Mouse (Mus musculus) lung, adult 2 months (tissue): ENCODE measurements around the gene Nudt4. TPM values are rescaled to one million over a fixed set of nuclear protein-coding genes. Genes with fewer than 3 reads are reported as not detected.

Experiments
- DNase-seq: peaks from one replicate; pipeline ENCODE4 v3.0.0; 2022
- H3K4me1 ChIP-seq: fragments of 200-500 bp; 2 replicates; pipeline ENCODE4 v1.6.1; 2011; ENCODE audit warnings: low read length; ENCODE audit not compliant: control insufficient read depth, insufficient read depth
- H3K4me3 ChIP-seq: fragments of 200-500 bp; replicated peaks from 2 replicates; pipeline ENCODE3; 2011; ENCODE audit warnings: low read depth, mild to moderate bottlenecking, control low read depth, low read length; ENCODE audit errors: extremely low read depth
- CTCF ChIP-seq: fragments of 200-500 bp; IDR thresholded peaks from 2 replicates; pipeline ENCODE4 v1.5.1; 2011; ENCODE audit warnings: mild to moderate bottlenecking, low read length, control low read depth; ENCODE audit not compliant: insufficient read depth
- POLR2A ChIP-seq: fragments of 200-500 bp; IDR thresholded peaks from 2 replicates; pipeline ENCODE4 v1.6.1; 2011; ENCODE audit warnings: low read depth, mild to moderate bottlenecking, control low read depth, low read length, borderline replicate concordance; ENCODE audit errors: extremely low read depth
- WGBS: fragments of 180-500 bp; shearing (Covaris S2); methylation state at CpG from one replicate; pipeline ENCODE4 v1.1.7; 2018; 5-methylcytosine and 5-hydroxymethylcytosine counted together
- polyA plus RNA-seq: library from polyadenylated mRNA; depleted of rRNA; stranded (reverse); fragments of >200 nt; gene quantifications from 2 replicates; pipeline ENCODE4 v1.2.3, GENCODE M21; 2012

Nudt4 gene
- polyA plus RNA-seq, 1 experiment = 22.5 TPM

DNA sequence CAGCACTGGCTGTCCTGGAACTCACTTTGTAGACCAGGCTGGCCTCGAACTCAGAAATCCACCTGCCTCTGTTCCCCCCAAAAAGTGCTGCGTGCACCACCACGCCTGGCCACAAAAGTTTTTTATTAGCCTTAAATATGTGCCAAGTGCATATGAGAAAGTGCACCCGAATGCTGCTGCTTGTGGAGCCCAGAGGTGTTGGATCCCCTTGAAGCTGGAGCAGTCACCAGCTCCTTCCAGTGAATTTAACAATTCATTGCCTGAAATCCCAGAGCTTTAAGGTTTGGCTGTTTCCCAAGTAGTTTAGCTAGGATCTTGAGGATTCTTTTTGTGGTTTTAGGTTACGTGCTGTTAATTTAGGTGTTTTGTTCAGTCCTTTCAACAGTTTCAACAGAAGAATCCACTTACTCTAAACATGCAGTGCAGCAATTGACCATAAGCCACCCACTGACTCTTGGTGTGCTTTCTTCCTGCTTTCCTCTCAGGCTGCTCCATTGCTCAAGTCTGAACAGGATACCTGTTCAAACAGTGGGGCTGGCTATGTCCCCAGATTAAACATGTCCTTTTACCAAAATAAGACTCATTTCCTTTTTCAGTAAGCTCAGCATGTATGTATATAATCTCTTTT lies 37.3 kb downstream of the Nudt4 start:
- TF ChIP-seq POLR2A (no peak), CTCF (no peak)
- H3K4me1 ChIP-seq = peaks cover 23% of the 10 kb centered on the region
- H3K4me3 ChIP-seq = no peak overlapping the region
- no peak for DNase-seq
- WGBS = 71% methylated on average over 5 of the region's 5 CpGs

DNA sequence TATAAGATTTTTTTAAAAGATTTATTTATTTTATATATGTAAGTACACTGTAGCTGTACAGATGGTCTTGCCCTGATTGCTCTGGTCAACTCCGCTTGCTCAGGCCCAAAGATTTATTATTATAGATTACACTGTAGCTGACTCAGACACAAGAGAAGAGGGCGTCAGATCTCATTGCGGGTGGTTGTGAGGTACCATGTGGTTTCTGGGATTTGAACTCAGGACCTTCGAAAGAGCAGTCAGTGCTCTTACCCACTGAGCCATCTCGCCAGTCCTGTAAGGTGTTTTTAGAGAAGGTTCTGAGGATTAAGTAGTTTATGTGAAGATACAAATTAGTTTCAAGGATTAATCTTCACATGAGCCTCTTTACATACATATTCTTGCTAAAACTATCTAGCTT lies 38.1 kb downstream of the Nudt4 start:
- Histone ChIP-seq H3K4me1 (peaks cover 20% of the 10 kb centered on the region), H3K4me3 (no peak overlapping the region)
- WGBS = 90% methylated on average over 5 of the region's 5 CpGs
- no peak for DNase-seq
- TF ChIP-seq POLR2A (no peak), CTCF (no peak)

GRCm38 (mm10) chr10:95525037-95525675 lies 38.8 kb downstream of the Nudt4 start:
- TF ChIP-seq POLR2A (no peak), CTCF (no peak)
- WGBS = 41% methylated on average over 6 of the region's 6 CpGs
- peaks cover 17% of the 10 kb centered on the region for H3K4me1 ChIP-seq
- DNase-seq = no peak
- H3K4me3 ChIP-seq = no peak overlapping the region

DNA sequence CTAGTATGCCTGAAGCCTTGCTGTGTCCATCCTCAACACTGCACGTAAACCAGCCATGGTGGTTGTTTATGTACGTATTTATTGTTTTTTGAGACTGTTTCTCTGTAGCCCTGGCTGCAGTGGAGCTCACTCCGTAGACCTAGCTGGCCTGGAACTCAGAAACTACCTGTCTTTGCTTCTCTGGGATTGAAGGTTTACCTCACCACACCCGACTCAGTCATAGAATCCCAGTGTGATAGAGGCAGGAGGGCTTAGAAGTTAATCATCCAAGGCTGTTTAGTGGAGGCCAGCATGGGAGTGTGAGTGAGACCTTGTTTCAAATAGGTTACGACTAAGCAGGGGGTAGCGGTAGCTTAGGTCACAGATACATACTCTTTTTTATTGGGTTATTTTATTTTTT lies 46.3 kb downstream of the Nudt4 start:
- no peak for TF ChIP-seq CTCF
- TF ChIP-seq POLR2A = no peak
- Histone ChIP-seq H3K4me3 (no peak overlapping the region), H3K4me1 (peaks cover 5% of the 10 kb centered on the region)
- no peak for DNase-seq
- WGBS = 86% methylated on average over 6 of the region's 6 CpGs

DNA sequence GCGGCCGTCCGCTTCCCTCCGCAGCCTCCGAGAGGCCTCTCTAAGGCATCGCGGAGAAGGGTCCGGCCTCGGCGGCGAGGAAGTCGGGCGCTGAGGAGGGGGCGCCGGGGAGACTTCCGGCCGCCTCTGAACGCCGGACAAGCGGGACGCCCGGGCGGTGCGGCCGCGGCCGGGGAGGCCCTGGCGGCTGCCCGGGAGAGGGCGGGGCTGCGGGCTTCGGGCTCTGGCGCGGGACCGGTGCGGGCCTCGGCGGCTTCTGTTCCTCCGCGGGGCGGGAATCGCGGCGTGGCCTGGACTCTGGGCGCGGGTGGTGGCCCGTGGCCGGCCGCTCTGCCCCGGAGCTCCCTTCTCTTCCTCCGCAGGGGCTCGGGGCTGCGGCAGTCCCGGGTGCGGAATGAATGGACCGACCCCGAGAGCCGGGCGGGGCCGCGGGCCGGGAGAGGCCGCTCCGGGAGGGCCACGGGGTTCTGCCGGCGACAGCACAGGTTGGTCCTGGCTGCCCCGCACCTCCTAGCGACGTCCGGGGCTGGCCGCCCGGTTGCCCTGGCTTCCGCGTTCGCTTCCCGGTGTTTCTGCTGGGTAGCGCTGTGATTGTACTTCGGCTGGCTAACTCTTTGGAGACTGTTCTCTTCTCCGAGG lies 48.5 kb downstream of the Nudt4 start:
- H3K4me1 ChIP-seq = peaks cover 5% of the 10 kb centered on the region
- H3K4me3 ChIP-seq = peak overlapping the region; percentile 87
- TF ChIP-seq POLR2A (no peak), CTCF (no peak)
- under 1% methylated on average over 79 of the region's 80 CpGs for WGBS
- peak; percentile 59 for DNase-seq

- Histone ChIP-seq H3K4me3 (peak within 1 kb of the TSS; percentile 87), H3K4me1 (peaks cover 5% of the 10 kb centered on the region; the same call in 1 of the 2 replicates)
- WGBS = 1% methylated on average over 81 of the region's 81 CpGs
- TF ChIP-seq CTCF = no peak
- TF ChIP-seq POLR2A = peak; percentile 81; the same call in 1 of the 2 replicates
- DNase-seq = peak; percentile 95
Measured at GRCm38 (mm10) chr10:95514656-95515292, 49.2 kb downstream of the Nudt4 start, which contains the start of gene Ube2n. Gene Ube2n, plus strand, starts transcription at chr10:95515145.

DNA sequence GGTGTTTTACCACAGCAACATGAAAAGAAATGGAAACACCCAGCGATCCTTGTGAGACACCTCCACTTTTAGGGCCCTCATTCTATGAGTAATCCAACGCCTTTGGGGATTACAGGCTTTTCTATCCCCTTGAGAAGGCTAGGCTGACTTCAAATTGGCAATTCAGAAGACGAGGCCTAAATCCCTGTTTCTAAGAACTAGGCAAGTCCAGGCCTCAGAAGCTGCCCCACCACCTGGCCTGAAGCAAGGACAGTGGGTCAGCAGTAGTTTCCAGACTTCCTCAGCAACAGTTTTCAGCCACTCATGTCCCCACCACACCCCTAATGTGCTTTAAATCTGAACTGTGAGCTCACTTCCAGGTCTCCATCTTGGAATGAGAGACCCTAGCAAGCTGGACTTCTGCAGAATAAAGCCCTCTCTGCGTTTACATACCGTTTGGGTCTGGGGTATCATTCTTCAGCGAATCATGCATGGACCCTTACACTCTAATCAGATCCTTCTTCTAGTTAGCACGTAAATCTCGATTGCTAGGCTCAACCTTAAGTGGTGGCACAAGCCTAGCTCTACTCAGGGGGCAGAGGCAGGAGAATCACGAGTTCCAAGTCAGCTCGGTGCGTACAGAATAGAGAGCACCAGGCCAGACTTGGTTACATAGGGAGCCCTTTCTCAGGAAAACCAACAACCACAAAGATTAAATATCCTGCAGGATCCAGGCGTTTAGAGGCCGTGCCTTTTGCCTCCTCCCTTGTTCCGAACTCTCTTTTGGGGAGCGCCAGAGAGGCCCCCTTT lies 50.0 kb downstream of the Nudt4 start:
- H3K4me3 ChIP-seq = peak overlapping the region; percentile 53
- H3K4me1 ChIP-seq = peaks cover under 1% of the 10 kb centered on the region; the same call in 1 of the 2 replicates
- TF ChIP-seq POLR2A (no peak), CTCF (no peak)
- DNase-seq = no peak
- WGBS = 34% methylated on average over 15 of the region's 15 CpGs

- H3K4me3 ChIP-seq = no peak overlapping the region
- no peak for DNase-seq
- H3K4me1 ChIP-seq = no peaks in the 10 kb centered on the region
- 80% methylated on average over 8 of the region's 8 CpGs for WGBS
- TF ChIP-seq POLR2A (no peak), CTCF (no peak)
Measured at GRCm38 (mm10) chr10:95512635-95513034, 51.3 kb downstream of the Nudt4 start.

GRCm38 (mm10) chr10:95509263-95509662 lies 54.7 kb downstream of the Nudt4 start:
- no peak for TF ChIP-seq POLR2A
- 68% methylated on average over 3 of the region's 3 CpGs for WGBS
- no peak for DNase-seq
- Histone ChIP-seq H3K4me3 (no peak overlapping the region), H3K4me1 (no peaks in the 10 kb centered on the region)
